Mouse (Mus musculus): ENCODE results near the gene Btbd6. TPM values are rescaled to one million over a fixed set of nuclear protein-coding genes. Genes with fewer than 3 reads are reported as not detected.

Btbd6 gene
- polyA plus RNA-seq, 1 experiment from 2014 or later: 21.7 TPM

- Histone ChIP-seq H3K4me2 (peak overlapping the region; percentile 76; the same call in 1 of the 2 replicates), H3K36me3 (no peaks in the 10 kb centered on the region), H3K9me3 (no peaks in the 10 kb centered on the region), H3K4me3 (no peak overlapping the region), H3K27me3 (replicated peaks) (no peaks in the 10 kb centered on the region), H3K9ac (peak overlapping the region; percentile 93), H3K27ac (replicated peaks) (peak overlapping the region; percentile 84), H3K4me1 (peaks cover 55% of the 10 kb centered on the region)
- 60% methylated on average over 3 of the region's 3 CpGs for WGBS
- ATAC-seq (ENCODE audit: extremely low read depth, insufficient number of reproducible peaks, low FRiP score, low TSS enrichment): no peak
These were observed 36.8 kb downstream of the Btbd6 start for GRCm38 (mm10) chr12:113013021-113013491.

DNA sequence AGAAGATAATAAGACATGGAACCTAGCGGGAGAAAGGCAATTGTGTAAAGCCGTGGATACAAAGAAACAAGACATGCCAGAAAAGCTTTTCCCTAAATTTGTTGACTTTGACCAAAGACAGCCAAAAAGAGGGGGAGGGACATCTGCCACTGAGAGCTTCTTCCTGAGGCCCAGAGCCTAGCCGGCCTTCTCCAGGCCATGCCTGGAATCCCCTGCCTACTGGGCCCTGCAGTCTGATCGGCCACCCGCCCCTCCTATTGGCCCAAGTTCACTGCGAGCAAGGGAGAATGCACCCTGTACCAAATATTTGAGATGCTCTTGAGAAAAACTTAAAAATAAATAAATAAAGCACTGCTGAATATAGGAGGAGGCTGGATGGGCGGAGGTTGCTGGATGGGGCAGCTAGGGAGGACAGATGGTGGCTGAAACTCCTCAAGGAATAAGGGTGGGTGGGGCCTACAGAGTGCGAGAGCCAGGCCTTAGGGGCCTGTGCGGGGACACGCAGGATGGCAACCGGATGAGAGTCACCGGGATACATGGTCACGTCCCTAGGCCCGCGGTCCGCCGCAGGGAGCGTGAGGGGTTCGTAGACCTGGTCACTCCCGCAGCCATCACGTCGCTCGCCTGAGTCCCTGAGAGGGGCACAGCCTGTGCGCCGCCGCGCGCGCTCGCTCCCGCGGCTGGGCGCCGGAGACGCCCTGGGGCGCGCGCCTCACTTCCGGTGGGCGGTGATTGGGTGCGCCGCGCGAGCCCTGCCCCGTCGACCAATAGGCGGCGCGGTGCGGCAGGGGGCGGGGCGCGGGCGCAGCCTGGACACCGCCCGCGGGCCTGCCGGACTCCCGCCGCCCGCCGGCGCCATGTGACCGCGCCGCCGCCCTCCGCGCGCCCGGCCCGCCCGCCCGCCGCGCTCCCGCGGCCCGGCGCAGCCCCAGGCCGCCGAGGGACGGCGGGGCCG lies 37.6 kb downstream of the Btbd6 start, which contains the start of gene Pacs2:
Gene Pacs2 (plus strand): TSS at position 905 of the 955 bp plus-strand sequence.
- H3K36me3 ChIP-seq: no peaks in the 10 kb centered on the region
- 3% methylated on average over 61 of the region's 85 CpGs for whole genome bisulfite sequencing
- H3K27ac ChIP-seq (replicated peaks): peak within 1 kb of the TSS; percentile 84
- peak within 1 kb of the TSS; percentile 93 for H3K9ac ChIP-seq
- no peaks in the 10 kb centered on the region for H3K9me3 ChIP-seq
- H3K4me3 ChIP-seq: peak within 1 kb of the TSS; percentile 92
- H3K4me1 ChIP-seq: peaks cover 55% of the 10 kb centered on the region
- no peaks in the 10 kb centered on the region for H3K27me3 ChIP-seq (replicated peaks)
- peak; percentile 96 for ATAC-seq (ENCODE audit: extremely low read depth, insufficient number of reproducible peaks, low FRiP score, low TSS enrichment)
- peak within 1 kb of the TSS; percentile 97 for H3K4me2 ChIP-seq

- under 1% methylated on average over 63 of the region's 64 CpGs for WGBS
- peaks cover 55% of the 10 kb centered on the region for H3K4me1 ChIP-seq
- peak overlapping the region; percentile 93 for H3K9ac ChIP-seq
- no peaks in the 10 kb centered on the region for H3K9me3 ChIP-seq
- peak; percentile 25; the same call in 1 of the 2 replicates for ATAC-seq (ENCODE audit: extremely low read depth, insufficient number of reproducible peaks, low FRiP score, low TSS enrichment)
- peak overlapping the region; percentile 97 for H3K4me2 ChIP-seq
- peak overlapping the region; percentile 77 for H3K27ac ChIP-seq (replicated peaks)
- no peaks in the 10 kb centered on the region for H3K27me3 ChIP-seq (replicated peaks)
- no peaks in the 10 kb centered on the region for H3K36me3 ChIP-seq
- peak overlapping the region; percentile 92 for H3K4me3 ChIP-seq
These were observed 38.6 kb downstream of the Btbd6 start for GRCm38 (mm10) chr12:113014561-113015556.

GRCm38 (mm10) chr12:113015956-113016355 lies 39.7 kb downstream of the Btbd6 start:
- no peak for ATAC-seq (ENCODE audit: extremely low read depth, insufficient number of reproducible peaks, low FRiP score, low TSS enrichment)
- no peak overlapping the region for H3K27ac ChIP-seq (replicated peaks)
- H3K27me3 ChIP-seq (replicated peaks): no peaks in the 10 kb centered on the region
- H3K9me3 ChIP-seq: no peaks in the 10 kb centered on the region
- H3K9ac ChIP-seq: peak overlapping the region; percentile 93
- H3K4me3 ChIP-seq: no peak overlapping the region
- peak overlapping the region; percentile 97 for H3K4me2 ChIP-seq
- H3K36me3 ChIP-seq: peaks cover 5% of the 10 kb centered on the region
- 73% methylated on average over 4 of the region's 4 CpGs for WGBS
- peaks cover 55% of the 10 kb centered on the region for H3K4me1 ChIP-seq

- Histone ChIP-seq H3K4me2 (no peak overlapping the region), H3K9me3 (no peaks in the 10 kb centered on the region), H3K9ac (peak overlapping the region; percentile 34; the same call in 1 of the 2 replicates), H3K4me3 (no peak overlapping the region), H3K27ac (replicated peaks) (no peak overlapping the region), H3K27me3 (replicated peaks) (no peaks in the 10 kb centered on the region), H3K36me3 (peaks cover 9% of the 10 kb centered on the region), H3K4me1 (peaks cover 48% of the 10 kb centered on the region)
- 67% methylated on average over 8 of the region's 8 CpGs for WGBS
- no peak for ATAC-seq (ENCODE audit: extremely low read depth, insufficient number of reproducible peaks, low FRiP score, low TSS enrichment)
These were observed 40.7 kb downstream of the Btbd6 start for GRCm38 (mm10) chr12:113016976-113017375.

- Histone ChIP-seq H3K4me3 (no peak overlapping the region), H3K36me3 (peaks cover 12% of the 10 kb centered on the region), H3K9me3 (no peaks in the 10 kb centered on the region), H3K27me3 (replicated peaks) (no peaks in the 10 kb centered on the region), H3K9ac (0 out of 2 replicates have a peak overlapping the region, but pooled peaks have one; percentile 21), H3K4me2 (no peak overlapping the region), H3K27ac (replicated peaks) (no peak overlapping the region), H3K4me1 (peaks cover 43% of the 10 kb centered on the region)
- 56% methylated on average over 9 of the region's 9 CpGs for WGBS
- no peak for ATAC-seq (ENCODE audit: extremely low read depth, insufficient number of reproducible peaks, low FRiP score, low TSS enrichment)
These were observed 41.2 kb downstream of the Btbd6 start for GRCm38 (mm10) chr12:113017429-113017984.

DNA sequence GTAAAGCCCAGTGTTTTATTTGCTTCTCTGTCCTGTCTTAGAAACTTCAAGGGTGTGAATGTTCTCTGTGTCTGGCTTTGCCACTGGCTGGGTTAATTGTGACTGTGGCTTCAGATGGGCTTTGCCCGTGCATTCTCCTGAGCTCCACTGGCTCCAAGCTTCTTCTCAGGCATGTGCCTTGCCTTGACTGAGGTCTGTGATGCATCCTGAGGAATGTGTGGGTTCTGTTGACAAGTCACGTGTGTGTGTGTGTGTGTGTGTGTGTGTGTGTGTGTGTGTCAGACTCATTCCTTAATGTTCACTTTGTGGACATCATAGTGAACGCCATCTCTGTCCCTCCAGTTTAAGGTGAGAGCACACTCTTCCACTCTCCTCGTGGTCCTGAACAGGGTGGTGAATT lies 42.5 kb downstream of the Btbd6 start:
- H3K27ac ChIP-seq (replicated peaks): no peak overlapping the region
- peaks cover 40% of the 10 kb centered on the region for H3K4me1 ChIP-seq
- H3K9ac ChIP-seq: no peak overlapping the region
- no peaks in the 10 kb centered on the region for H3K9me3 ChIP-seq
- H3K36me3 ChIP-seq: peaks cover 20% of the 10 kb centered on the region
- no peaks in the 10 kb centered on the region for H3K27me3 ChIP-seq (replicated peaks)
- 63% methylated on average over 4 of the region's 4 CpGs for WGBS
- no peak overlapping the region for H3K4me2 ChIP-seq
- no peak overlapping the region for H3K4me3 ChIP-seq
- ATAC-seq (ENCODE audit: extremely low read depth, insufficient number of reproducible peaks, low FRiP score, low TSS enrichment): no peak

- no peak overlapping the region for H3K4me3 ChIP-seq
- H3K27me3 ChIP-seq (replicated peaks): no peaks in the 10 kb centered on the region
- H3K9ac ChIP-seq: no peak overlapping the region
- peaks cover 30% of the 10 kb centered on the region for H3K36me3 ChIP-seq
- H3K27ac ChIP-seq (replicated peaks): no peak overlapping the region
- no peak for ATAC-seq (ENCODE audit: extremely low read depth, insufficient number of reproducible peaks, low FRiP score, low TSS enrichment)
- H3K4me2 ChIP-seq: no peak overlapping the region
- peaks cover 21% of the 10 kb centered on the region for H3K4me1 ChIP-seq
- H3K9me3 ChIP-seq: no peaks in the 10 kb centered on the region
These were observed 45.2 kb downstream of the Btbd6 start for GRCm38 (mm10) chr12:113021488-113021887.

DNA sequence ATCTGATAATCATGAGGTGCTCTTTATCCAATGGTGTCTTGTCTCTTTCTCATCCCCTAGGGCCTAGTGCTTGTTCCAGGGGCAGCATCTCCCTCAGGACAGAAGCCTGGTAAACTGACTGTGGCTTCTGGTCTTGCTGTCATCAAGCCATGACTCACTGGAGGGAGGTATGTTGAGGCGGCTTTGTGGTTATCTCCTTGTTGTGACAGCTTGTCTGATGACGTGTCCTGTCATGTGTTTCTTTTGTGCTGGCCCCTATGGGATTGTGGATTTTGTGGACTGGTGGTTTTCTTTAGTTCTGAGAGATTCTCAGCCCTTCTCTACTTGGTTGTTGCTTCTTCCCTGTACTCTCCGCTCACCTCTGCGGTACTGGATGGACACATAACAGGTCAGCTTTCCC lies 46.8 kb downstream of the Btbd6 start:
- no peak for ATAC-seq (ENCODE audit: extremely low read depth, insufficient number of reproducible peaks, low FRiP score, low TSS enrichment)
- no peaks in the 10 kb centered on the region for H3K27me3 ChIP-seq (replicated peaks)
- H3K36me3 ChIP-seq: peaks cover 40% of the 10 kb centered on the region
- no peak overlapping the region for H3K27ac ChIP-seq (replicated peaks)
- no peak overlapping the region for H3K9ac ChIP-seq
- no peak overlapping the region for H3K4me3 ChIP-seq
- H3K4me2 ChIP-seq: no peak overlapping the region
- H3K9me3 ChIP-seq: no peaks in the 10 kb centered on the region
- 51% methylated on average over 4 of the region's 4 CpGs for WGBS
- peaks cover 17% of the 10 kb centered on the region for H3K4me1 ChIP-seq

- peaks cover 42% of the 10 kb centered on the region for H3K4me1 ChIP-seq
- no peak for ATAC-seq (ENCODE audit: extremely low read depth, insufficient number of reproducible peaks, low FRiP score, low TSS enrichment)
- H3K4me2 ChIP-seq: no peak overlapping the region
- WGBS: 100% methylated on average over 1 of the region's 1 CpGs
- no peaks in the 10 kb centered on the region for H3K9me3 ChIP-seq
- no peak overlapping the region for H3K4me3 ChIP-seq
- no peaks in the 10 kb centered on the region for H3K27me3 ChIP-seq (replicated peaks)
- H3K9ac ChIP-seq: no peak overlapping the region
- H3K27ac ChIP-seq (replicated peaks): no peak overlapping the region
- peaks cover 33% of the 10 kb centered on the region for H3K36me3 ChIP-seq
These were observed 50.3 kb downstream of the Btbd6 start for GRCm38 (mm10) chr12:113026557-113026956.

All from heart, embryonic 13.5 days (tissue).